Mouse (Mus musculus): ENCODE measurements around the gene Ercc6l2. TPM values are rescaled to one million over a fixed set of nuclear protein-coding genes. Genes with fewer than 3 reads are reported as not detected.
A peak's percentile ranks its signal among the peaks of the same experiment; 100 is the strongest.

Gene Ercc6l2
- polyA plus RNA-seq, 1 experiment from 2014 or later, result 5.5 TPM

DNA sequence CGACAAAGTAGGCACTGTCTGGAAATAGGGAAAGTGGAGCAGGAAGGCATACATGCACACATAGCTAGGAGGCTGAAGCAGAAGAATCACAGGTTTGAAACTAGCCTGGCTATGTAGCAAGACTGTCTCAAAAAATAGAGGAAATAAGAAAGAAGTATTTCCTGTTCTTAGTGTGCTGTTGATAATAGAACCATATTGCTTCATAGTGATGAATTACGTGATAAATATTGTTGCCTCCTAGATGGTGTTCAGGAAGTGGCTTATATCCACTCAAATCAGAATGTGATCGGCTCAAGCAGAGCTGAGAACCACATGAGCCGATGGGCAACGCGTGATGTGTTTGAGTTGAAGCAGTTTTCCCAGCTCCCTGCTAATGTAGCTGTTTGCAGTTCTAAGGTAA lies 62.1 kb downstream of the Ercc6l2 start:
- Histone ChIP-seq H3K4me1 (ENCODE audit: insufficient read depth) (no peaks in the 10 kb centered on the region), H3K4me3 (ENCODE audit: low read depth, low read length) (no peak overlapping the region), H3K27ac (ENCODE audit: low read depth) (no peak overlapping the region), H3K4me2 (ENCODE audit: low read depth, low read length) (no peak overlapping the region), H3K9ac (replicated peaks) (no peak overlapping the region), H3K36me3 (replicated peaks; ENCODE audit: insufficient read depth, low read length) (peaks cover 11% of the 10 kb centered on the region), H3K9me3 (ENCODE audit: low read length) (no peaks in the 10 kb centered on the region), H3K27me3 (ENCODE audit: insufficient read depth, low read length) (no peaks in the 10 kb centered on the region)
- ATAC-seq, result no peak
- TF ChIP-seq EP300 (IDR thresholded peaks at IDR 0.05; ENCODE audit: low read depth), result no peak
- no peak for TF ChIP-seq CTCF (IDR thresholded peaks at IDR 0.05; ENCODE audit: low read depth)
- WGBS (ENCODE audit: insufficient replicate concordance), result 75% methylated on average over 6 of the region's 6 CpGs
- no peak for DNase-seq

DNA sequence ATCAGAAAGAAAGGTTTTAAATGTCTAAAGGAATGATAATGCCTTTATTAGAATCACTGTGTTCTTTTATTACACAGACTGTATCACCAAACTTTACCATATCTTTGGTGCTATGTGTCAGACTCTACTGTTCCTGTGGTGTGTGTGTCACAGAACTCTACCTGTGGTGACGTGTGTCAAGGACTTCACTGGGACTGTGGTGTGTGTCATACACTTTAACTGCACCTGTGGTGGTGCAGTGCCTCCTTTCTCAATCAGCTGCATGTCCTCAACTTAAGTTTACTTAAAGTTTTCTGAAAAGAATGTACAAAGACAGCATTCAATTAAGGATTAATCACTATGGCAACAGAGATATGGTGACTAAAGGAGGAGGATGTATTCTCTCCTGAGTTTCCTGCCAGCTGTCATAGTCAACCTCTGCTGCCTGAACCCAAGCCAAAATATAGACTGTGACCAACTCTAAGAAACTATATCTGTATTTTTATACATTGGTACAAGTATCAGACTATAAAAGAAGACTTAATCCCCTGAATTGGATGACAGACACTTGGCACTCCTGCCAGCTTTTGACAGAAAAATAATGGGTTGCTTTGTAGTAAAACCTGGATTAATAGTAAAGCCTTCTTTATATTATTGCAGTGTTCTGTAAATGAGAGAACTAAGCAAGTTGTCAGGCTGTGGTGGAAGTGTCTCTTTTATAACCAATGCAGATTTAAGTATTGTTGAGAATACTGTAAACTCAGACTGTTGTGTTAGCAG lies 64.2 kb downstream of the Ercc6l2 start:
- TF ChIP-seq CTCF (IDR thresholded peaks at IDR 0.05; ENCODE audit: low read depth), result no peak
- TF ChIP-seq EP300 (IDR thresholded peaks at IDR 0.05; ENCODE audit: low read depth), result no peak
- no peak for ATAC-seq

DNA sequence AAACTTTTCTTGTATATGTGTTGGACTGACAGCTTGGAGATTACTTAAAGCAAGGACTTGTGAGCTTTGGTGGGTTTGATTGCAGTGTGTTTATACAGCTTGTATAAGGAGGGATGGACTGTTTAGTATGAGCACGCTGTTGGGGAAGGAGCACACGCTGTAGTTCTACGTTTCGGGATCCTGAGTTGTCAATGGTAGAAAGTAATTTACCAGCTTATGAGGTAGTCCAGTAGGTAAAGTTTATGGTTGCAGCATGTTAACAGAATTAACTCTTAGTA lies 64.8 kb downstream of the Ercc6l2 start:
- Histone ChIP-seq H3K4me2 (ENCODE audit: low read depth, low read length) (no peak overlapping the region), H3K4me3 (ENCODE audit: low read depth, low read length) (no peak overlapping the region), H3K9ac (replicated peaks) (no peak overlapping the region), H3K27me3 (ENCODE audit: insufficient read depth, low read length) (no peaks in the 10 kb centered on the region), H3K27ac (ENCODE audit: low read depth) (no peak overlapping the region), H3K36me3 (replicated peaks; ENCODE audit: insufficient read depth, low read length) (peaks cover 6% of the 10 kb centered on the region; the same call in 1 of the 2 replicates), H3K4me1 (ENCODE audit: insufficient read depth) (no peaks in the 10 kb centered on the region), H3K9me3 (ENCODE audit: low read length) (no peaks in the 10 kb centered on the region)
- DNase-seq, result no peak
- ATAC-seq, result no peak
- TF ChIP-seq EP300 (IDR thresholded peaks at IDR 0.05; ENCODE audit: low read depth) (no peak), CTCF (IDR thresholded peaks at IDR 0.05; ENCODE audit: low read depth) (no peak)
- WGBS (ENCODE audit: insufficient replicate concordance), result 89% methylated on average over 4 of the region's 4 CpGs

More for the DNA sequence above, 64.2 kb downstream of the Ercc6l2 start:
- Histone ChIP-seq H3K27ac (ENCODE audit: low read depth) (no peak overlapping the region), H3K9me3 (ENCODE audit: low read length) (no peaks in the 10 kb centered on the region), H3K36me3 (replicated peaks; ENCODE audit: insufficient read depth, low read length) (peaks cover 6% of the 10 kb centered on the region; the same call in 1 of the 2 replicates), H3K4me3 (ENCODE audit: low read depth, low read length) (no peak overlapping the region), H3K9ac (replicated peaks) (no peak overlapping the region), H3K4me2 (ENCODE audit: low read depth, low read length) (no peak overlapping the region), H3K4me1 (ENCODE audit: insufficient read depth) (no peaks in the 10 kb centered on the region), H3K27me3 (ENCODE audit: insufficient read depth, low read length) (no peaks in the 10 kb centered on the region)
- WGBS (ENCODE audit: insufficient replicate concordance), result 91% methylated on average over 1 of the region's 1 CpGs
- no peak for DNase-seq

DNA sequence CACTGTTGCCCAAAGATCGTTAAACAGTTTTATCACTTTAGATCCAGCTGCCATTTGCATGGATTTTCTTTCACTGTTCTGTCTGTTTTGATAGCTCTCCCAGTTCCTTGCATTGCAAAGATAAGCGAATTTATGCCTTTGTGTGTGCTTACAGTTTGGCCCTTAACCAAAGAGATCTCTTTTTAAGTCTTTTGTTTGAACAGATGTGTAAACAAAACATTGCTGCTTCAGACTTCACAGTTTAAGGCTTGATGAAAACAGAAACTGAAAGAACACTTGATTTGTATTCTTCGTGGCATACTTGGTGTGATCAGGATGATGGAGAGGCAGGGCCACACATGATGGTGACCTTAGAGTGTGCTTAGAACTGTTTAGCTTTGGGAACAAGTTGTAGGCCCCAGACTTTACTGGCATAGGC lies 70.5 kb downstream of the Ercc6l2 start:
- H3K9me3 ChIP-seq (ENCODE audit: low read length), result no peaks in the 10 kb centered on the region
- ATAC-seq (peak; percentile 56), DNase-seq (no peak)
- no peak overlapping the region for H3K27ac ChIP-seq (ENCODE audit: low read depth)
- no peak overlapping the region for H3K9ac ChIP-seq (replicated peaks)
- no peaks in the 10 kb centered on the region for H3K27me3 ChIP-seq (ENCODE audit: insufficient read depth, low read length)
- peaks cover 3% of the 10 kb centered on the region; the same call in 1 of the 2 replicates for H3K4me1 ChIP-seq (ENCODE audit: insufficient read depth)
- H3K36me3 ChIP-seq (replicated peaks; ENCODE audit: insufficient read depth, low read length), result peaks cover 7% of the 10 kb centered on the region
- 39% methylated on average over 3 of the region's 3 CpGs for WGBS (ENCODE audit: insufficient replicate concordance)
- peak; percentile 98 for TF ChIP-seq EP300 (IDR thresholded peaks at IDR 0.05; ENCODE audit: low read depth)
- TF ChIP-seq CTCF (IDR thresholded peaks at IDR 0.05; ENCODE audit: low read depth), result no peak
- no peak overlapping the region for H3K4me3 ChIP-seq (ENCODE audit: low read depth, low read length)
- H3K4me2 ChIP-seq (ENCODE audit: low read depth, low read length), result no peak overlapping the region

DNA sequence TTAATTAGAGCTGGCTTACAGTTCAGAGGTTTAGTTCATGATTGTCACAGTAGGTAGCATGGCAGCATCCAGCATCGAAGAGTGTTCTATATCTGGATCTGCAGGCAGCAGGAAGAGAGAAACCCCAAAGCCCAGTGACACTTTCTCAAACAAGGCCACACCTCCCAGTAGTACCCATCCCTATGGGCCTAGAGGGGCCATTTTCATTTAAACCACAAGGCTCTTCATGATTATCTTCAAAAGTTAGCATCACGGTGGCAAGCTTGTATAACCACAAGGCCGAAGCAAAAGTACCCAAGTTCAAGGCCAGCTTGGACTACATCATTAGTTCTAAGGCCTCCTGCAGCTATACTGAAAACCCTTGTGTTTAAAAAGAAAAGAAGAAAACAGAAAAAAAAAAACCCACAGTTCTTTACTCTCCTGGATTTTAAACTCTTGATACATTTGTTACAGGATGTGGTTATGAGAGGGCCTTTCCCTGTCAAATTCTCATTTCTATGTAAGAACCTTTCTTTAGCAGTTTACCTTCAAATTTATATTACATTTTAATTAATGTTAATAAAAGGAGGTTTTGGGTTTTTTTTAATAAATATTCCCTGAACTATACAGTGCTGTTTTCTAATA lies 71.5 kb downstream of the Ercc6l2 start:
- TF ChIP-seq EP300 (IDR thresholded peaks at IDR 0.05; ENCODE audit: low read depth) (no peak), CTCF (IDR thresholded peaks at IDR 0.05; ENCODE audit: low read depth) (no peak)
- WGBS (ENCODE audit: insufficient replicate concordance), result 48% methylated on average over 3 of the region's 3 CpGs
- no peak overlapping the region for H3K4me2 ChIP-seq (ENCODE audit: low read depth, low read length)

DNA sequence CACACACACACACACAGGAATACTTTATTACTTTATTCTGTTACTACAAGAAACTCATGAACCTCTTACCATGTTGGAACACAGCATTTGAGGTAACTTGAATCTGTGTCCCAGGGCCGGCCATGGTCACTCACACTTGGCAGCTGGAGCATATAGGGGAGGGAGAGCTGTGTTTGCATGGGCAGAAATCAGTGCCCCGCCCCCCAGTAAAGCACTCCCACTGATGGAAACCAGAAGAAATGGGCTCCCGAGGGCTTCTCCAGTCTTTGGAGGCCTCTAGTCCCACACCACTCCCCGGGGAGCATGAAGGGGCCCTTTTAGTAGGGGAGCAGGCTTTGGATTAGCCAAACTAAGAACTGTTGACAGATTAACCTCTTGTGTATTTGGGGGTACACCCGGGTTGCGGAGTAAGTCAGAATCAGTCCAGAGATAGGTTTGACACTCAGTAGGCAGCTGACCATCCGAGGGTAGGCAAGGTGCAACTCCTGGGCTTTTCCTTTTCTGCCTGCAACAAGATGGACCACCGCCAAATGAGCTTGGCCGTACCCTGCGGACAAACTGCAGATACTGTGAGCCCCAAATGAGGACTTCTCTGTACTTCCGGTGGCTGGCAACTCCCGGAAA lies 85.8 kb downstream of the Ercc6l2 start:
- no peak overlapping the region for H3K4me3 ChIP-seq (ENCODE audit: low read depth, low read length)
- WGBS (ENCODE audit: insufficient replicate concordance), result 43% methylated on average over 12 of the region's 12 CpGs
- peak overlapping the region; percentile 53 for H3K4me2 ChIP-seq (ENCODE audit: low read depth, low read length)
- DNase-seq (no peak), ATAC-seq (no peak)
- no peaks in the 10 kb centered on the region for H3K9me3 ChIP-seq (ENCODE audit: low read length)
- no peaks in the 10 kb centered on the region for H3K36me3 ChIP-seq (replicated peaks; ENCODE audit: insufficient read depth, low read length)
- no peaks in the 10 kb centered on the region for H3K27me3 ChIP-seq (ENCODE audit: insufficient read depth, low read length)
- H3K27ac ChIP-seq (ENCODE audit: low read depth), result no peak overlapping the region
- no peak for TF ChIP-seq CTCF (IDR thresholded peaks at IDR 0.05; ENCODE audit: low read depth)
- TF ChIP-seq EP300 (IDR thresholded peaks at IDR 0.05; ENCODE audit: low read depth), result no peak
- 0 out of 2 replicates have a peak, but pooled peaks cover 4% of the 10 kb centered on the region for H3K4me1 ChIP-seq (ENCODE audit: insufficient read depth)
- H3K9ac ChIP-seq (replicated peaks), result no peak overlapping the region

More for the DNA sequence above, 71.5 kb downstream of the Ercc6l2 start:
- H3K9me3 ChIP-seq (ENCODE audit: low read length), result no peaks in the 10 kb centered on the region
- no peak overlapping the region for H3K4me3 ChIP-seq (ENCODE audit: low read depth, low read length)
- DNase-seq (no peak), ATAC-seq (no peak)
- no peak overlapping the region for H3K9ac ChIP-seq (replicated peaks)
- no peak overlapping the region for H3K27ac ChIP-seq (ENCODE audit: low read depth)
- H3K36me3 ChIP-seq (replicated peaks; ENCODE audit: insufficient read depth, low read length), result peaks cover 7% of the 10 kb centered on the region
- no peaks in the 10 kb centered on the region for H3K27me3 ChIP-seq (ENCODE audit: insufficient read depth, low read length)
- peaks cover 3% of the 10 kb centered on the region; the same call in 1 of the 2 replicates for H3K4me1 ChIP-seq (ENCODE audit: insufficient read depth)
